Mouse (Mus musculus) testis, adult 2 months (tissue): Measurements from ENCODE around the gene Zbtb45.

Source experiments
- CTCF ChIP-seq: fragments of 200-500 bp; IDR thresholded peaks from 2 replicates; pipeline ENCODE4 v1.5.1; 2012; ENCODE audit warnings: low read depth, mild to moderate bottlenecking, inconsistent platforms, low read length, moderate library complexity; ENCODE audit not compliant: control insufficient read depth, insufficient read depth, insufficient replicate concordance
- POLR2A ChIP-seq: fragments of 200-500 bp; IDR thresholded peaks from 2 replicates; pipeline ENCODE4 v1.6.1; 2012; ENCODE audit warnings: low read depth, mild to moderate bottlenecking, inconsistent platforms, low read length, moderate library complexity; ENCODE audit not compliant: control insufficient read depth

DNA sequence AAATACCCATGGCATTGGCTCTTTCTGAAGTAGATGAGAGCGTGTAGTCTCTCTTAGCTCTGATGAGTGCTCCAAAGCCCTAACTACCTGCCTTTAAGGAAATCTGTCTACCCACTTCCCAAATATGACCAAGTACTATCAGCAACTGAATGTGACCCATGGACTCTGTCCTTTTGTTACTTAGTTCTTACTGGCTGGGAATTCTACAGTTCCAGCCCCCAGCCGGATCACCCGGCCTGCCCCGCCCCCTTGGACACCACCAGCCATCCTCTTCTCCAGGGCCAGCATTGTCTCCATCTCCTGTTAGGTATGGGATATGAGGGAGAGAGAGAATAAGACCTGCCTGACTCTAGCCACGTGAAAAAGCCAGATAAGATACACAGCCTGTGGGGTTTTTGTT, 11.8 kb downstream of the Zbtb45 start, which contains the start of gene Slc27a5:
- TF ChIP-seq POLR2A (no peak), CTCF (no peak)
